Mouse (Mus musculus) heart, postnatal 0 days (tissue): ENCODE data around the gene Ankrd50.

ENCODE experiments used
- CTCF ChIP-seq: IDR thresholded peaks from 2 replicates; pipeline ENCODE4 v1.5.1; 2016; ENCODE audit warnings: antibody characterized with exemption, control low read depth, low read depth
- EP300 ChIP-seq: IDR thresholded peaks from 2 replicates; pipeline ENCODE4 v1.6.1; 2016; ENCODE audit warnings: antibody characterized with exemption, low read depth

DNA sequence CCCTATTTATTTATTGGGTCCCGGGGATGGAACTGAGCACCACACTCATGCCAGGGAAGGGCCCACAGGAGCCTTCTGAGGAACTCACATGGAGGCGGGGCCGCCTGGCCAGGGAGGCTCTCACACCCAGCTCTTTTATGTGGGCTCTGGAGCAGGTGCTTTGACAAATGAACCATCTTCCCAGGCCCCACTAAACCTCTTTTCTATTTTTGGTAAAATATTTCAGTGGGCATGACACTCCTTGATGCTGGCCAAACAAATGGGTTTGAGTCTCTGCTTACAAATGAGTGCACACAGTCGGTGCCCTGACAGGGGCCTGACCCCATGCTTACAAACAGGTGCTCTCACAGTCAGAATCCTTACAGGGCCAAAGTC lies 24.4 kb downstream of the Ankrd50 start:
- TF ChIP-seq CTCF: no peak
- TF ChIP-seq EP300: no peak
